Mouse (Mus musculus) embryonic facial prominence, embryonic 14.5 days (tissue): ENCODE measurements around the gene Rufy1. TPM values are rescaled to one million over a fixed set of nuclear protein-coding genes. Genes with fewer than 3 reads are reported as not detected.
"Not testable (repeated sequence)": the region's sequence is repeated elsewhere in the genome, so short reads cannot be mapped to it uniquely, and the experiment has no call there.

Experiments
- ATAC-seq: fragments of 200-750 bp; cut with Nextera tagmentation; 2 replicates; pipeline ENCODE4 v1.8.0; 2017; ENCODE audit warnings: low read depth, moderate number of reproducible peaks, moderate TSS enrichment
- DNase-seq: peaks from one replicate; pipeline ENCODE4 v3.0.0-alpha.2; 2015; ENCODE audit warnings: low spot score
- H3K27ac ChIP-seq: fragments of 300-500 bp; sonication (generic); replicated peaks from 2 replicates; pipeline ENCODE4 v1.5.1; 2014; ENCODE audit warnings: low read depth, mild to moderate bottlenecking, low read length, moderate library complexity
- H3K27me3 ChIP-seq: fragments of 300-500 bp; sonication (generic); replicated peaks from 2 replicates; pipeline ENCODE4 v1.6.1; 2014; ENCODE audit warnings: low read length; ENCODE audit not compliant: control insufficient read depth, insufficient read depth
- H3K36me3 ChIP-seq: fragments of 300-500 bp; sonication (generic); 2 replicates; pipeline ENCODE4 v1.6.1; 2014; ENCODE audit warnings: low read length, mixed read lengths; ENCODE audit not compliant: control insufficient read depth, insufficient read depth
- H3K4me1 ChIP-seq: fragments of 300-500 bp; sonication (generic); 2 replicates; pipeline ENCODE4 v1.6.1; 2014; ENCODE audit warnings: antibody characterized with exemption, low read length; ENCODE audit not compliant: control insufficient read depth, insufficient read depth
- H3K4me2 ChIP-seq: fragments of 300-500 bp; sonication (generic); 2 replicates; pipeline ENCODE4 v1.6.1; 2014; ENCODE audit warnings: low read depth, mild to moderate bottlenecking, low read length, moderate library complexity, mixed read lengths
- H3K4me3 ChIP-seq: fragments of 300-500 bp; sonication (generic); 2 replicates; pipeline ENCODE4 v1.5.1; 2014; ENCODE audit warnings: low read depth, mild to moderate bottlenecking, low read length
- H3K9ac ChIP-seq: fragments of 300-500 bp; sonication (generic); 2 replicates; pipeline ENCODE4 v1.6.1; 2014; ENCODE audit warnings: low read depth, mild to moderate bottlenecking, low read length, moderate library complexity, mixed read lengths
- H3K9me3 ChIP-seq: fragments of 300-500 bp; sonication (generic); 2 replicates; pipeline ENCODE4 v1.6.1; 2016; ENCODE audit warnings: low read length; ENCODE audit not compliant: control insufficient read depth
- WGBS: fragments of 180-500 bp; shearing (Covaris S2); extraction: QIAGEN DNeasy Blood & Tissue Kit; methylation state at CpG from one replicate; pipeline ENCODE4 v1.1.7; 2014; 5-methylcytosine and 5-hydroxymethylcytosine counted together
- polyA plus RNA-seq: library from polyadenylated mRNA; unstranded; fragments of >200 nt; fragmentation: Nextera tagmentation; extraction: Ambion mirVana; gene quantifications from 2 replicates; pipeline ENCODE4 v1.2.1, GENCODE M21; 2014

The Rufy1 gene
- polyA plus RNA-seq, 1 experiment from 2014 or later: 23.1 TPM

DNA sequence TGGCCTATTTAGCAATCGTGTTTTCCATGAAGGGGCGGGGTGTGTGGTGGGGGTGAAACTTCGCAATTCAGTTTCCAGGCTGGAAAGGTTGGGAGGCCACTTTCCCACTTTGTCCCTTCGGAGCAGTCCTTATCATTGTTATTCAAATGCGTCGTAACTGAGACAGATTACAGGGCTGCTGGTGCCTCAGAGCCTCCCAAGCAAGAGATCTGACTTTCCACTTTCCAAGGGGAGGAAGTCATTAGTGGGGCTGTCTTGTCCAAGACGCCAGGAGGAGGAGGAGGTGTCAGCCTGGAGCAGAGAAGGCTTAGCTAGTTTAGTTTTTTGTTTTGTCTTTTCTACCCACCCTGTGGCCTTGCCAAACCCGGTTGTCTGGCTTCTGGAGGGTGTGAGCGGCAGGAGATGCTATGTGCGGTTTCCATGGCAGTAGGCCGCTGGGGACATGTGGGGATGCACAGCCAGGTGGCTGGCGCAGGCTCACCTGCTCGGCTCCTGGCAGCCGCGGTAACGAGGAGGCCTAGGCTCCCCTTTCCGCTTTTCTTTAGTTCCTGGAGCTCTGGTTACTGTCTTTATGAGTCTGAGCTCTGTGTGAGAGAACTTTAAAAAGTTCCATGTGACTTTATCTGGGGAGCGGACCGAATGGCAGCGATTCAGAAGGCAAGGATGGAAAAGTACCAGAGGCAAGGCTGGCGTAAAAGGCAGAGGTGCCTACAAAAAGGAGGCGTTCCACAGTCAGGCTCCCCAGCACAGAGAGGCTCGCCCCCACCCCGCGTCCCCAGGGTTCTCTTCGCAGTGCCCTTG, 26.4 kb upstream of the Rufy1 start:
- DNase-seq (peak; percentile 85), ATAC-seq (peak; percentile 92)
- Histone ChIP-seq H3K4me2 (peak overlapping the region; percentile 43), H3K36me3 (no peaks in the 10 kb centered on the region), H3K9me3 (no peaks in the 10 kb centered on the region), H3K4me3 (peak overlapping the region; percentile 11; the same call in 1 of the 2 replicates), H3K4me1 (peaks cover 20% of the 10 kb centered on the region), H3K27me3 (no peaks in the 10 kb centered on the region), H3K27ac (peak overlapping the region; percentile 77), H3K9ac (peak overlapping the region; percentile 14; the same call in 1 of the 2 replicates)
- WGBS: 5% methylated on average over 26 of the region's 26 CpGs

DNA sequence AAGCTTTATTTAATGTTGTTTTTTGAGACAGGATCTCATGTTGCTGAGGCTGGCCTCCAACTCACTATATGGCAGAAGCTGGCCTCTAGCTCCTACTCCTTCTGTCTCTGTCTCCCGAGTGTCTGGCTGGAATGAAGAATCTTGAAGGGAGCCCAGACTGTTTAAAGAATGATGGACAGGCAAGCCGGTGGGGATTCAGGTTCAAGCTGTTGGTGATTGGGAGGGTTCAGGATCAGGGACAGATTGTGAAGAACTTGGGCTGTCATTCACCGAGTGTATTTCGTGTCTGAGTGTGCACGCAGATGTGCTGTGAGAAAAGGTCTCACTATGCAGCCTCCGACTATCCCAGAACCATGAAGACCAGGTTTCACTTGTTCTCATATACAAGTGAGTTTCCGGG, 25.5 kb upstream of the Rufy1 start:
- WGBS: 58% methylated on average over 7 of the region's 7 CpGs
- Histone ChIP-seq H3K27ac (peak overlapping the region; percentile 77; the same call in 1 of the 2 replicates), H3K9ac (0 out of 2 replicates have a peak overlapping the region, but pooled peaks have one; percentile 14), H3K4me3 (no peak overlapping the region), H3K9me3 (no peaks in the 10 kb centered on the region), H3K36me3 (no peaks in the 10 kb centered on the region), H3K4me2 (no peak overlapping the region), H3K4me1 (peaks cover 20% of the 10 kb centered on the region), H3K27me3 (no peaks in the 10 kb centered on the region)
- DNase-seq: no peak
- no peak for ATAC-seq

DNA sequence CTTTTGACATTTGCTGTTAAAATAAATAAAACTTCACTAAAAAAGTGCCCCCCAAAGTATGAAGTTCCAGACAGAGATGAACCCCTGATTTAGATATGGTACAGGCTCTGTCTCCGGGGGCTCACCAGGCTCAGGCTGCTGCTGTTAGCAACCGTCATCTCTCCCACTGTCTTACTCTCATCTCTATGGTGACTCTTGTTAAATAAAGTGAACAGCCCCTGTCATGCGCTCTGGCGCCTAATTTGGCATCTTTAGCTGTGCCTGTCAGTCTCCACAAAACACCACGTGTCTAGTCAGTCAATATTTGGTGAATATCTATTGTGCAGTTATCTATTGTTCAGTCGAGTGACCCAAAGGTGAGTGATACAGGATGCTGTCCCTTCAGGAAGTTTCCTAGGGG, 24.0 kb upstream of the Rufy1 start:
- no peak for ATAC-seq
- 65% methylated on average over 6 of the region's 6 CpGs for WGBS
- H3K9ac ChIP-seq: no peak overlapping the region

DNA sequence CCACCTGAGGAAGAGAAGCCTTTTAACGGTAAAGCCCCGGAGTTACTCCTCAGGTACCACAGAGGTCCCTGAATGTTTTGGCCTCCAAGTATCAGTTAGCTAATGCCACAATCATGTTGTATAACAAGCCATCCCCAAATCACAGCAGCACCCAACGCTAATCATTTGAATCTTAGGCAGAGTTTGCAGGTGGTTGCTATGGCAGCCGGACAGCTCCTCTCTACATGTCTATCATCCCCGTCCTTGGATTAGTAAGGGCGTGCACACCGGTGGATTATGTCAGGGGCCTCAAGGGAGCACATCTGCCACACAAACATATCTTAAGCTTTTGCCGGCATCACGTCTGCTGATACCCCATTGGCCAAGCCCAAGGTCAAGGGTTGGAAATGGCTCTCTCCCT, 19.3 kb upstream of the Rufy1 start:
- no peak overlapping the region for H3K9ac ChIP-seq
- no peak overlapping the region for H3K27ac ChIP-seq
- peaks cover 7% of the 10 kb centered on the region; the same call in 1 of the 2 replicates for H3K4me1 ChIP-seq
- ATAC-seq (no peak), DNase-seq (no peak)
- no peaks in the 10 kb centered on the region for H3K9me3 ChIP-seq
- no peak overlapping the region for H3K4me2 ChIP-seq
- 71% methylated on average over 9 of the region's 9 CpGs for WGBS
- no peak overlapping the region for H3K4me3 ChIP-seq
- H3K36me3 ChIP-seq: no peaks in the 10 kb centered on the region
- no peaks in the 10 kb centered on the region for H3K27me3 ChIP-seq

More for the DNA sequence above, 24.0 kb upstream of the Rufy1 start:
- H3K4me1 ChIP-seq: peaks cover 20% of the 10 kb centered on the region
- no peaks in the 10 kb centered on the region for H3K27me3 ChIP-seq
- no peak overlapping the region for H3K4me3 ChIP-seq
- no peaks in the 10 kb centered on the region for H3K36me3 ChIP-seq
- DNase-seq: no peak
- no peak overlapping the region for H3K27ac ChIP-seq
- H3K9me3 ChIP-seq: no peaks in the 10 kb centered on the region
- H3K4me2 ChIP-seq: no peak overlapping the region

DNA sequence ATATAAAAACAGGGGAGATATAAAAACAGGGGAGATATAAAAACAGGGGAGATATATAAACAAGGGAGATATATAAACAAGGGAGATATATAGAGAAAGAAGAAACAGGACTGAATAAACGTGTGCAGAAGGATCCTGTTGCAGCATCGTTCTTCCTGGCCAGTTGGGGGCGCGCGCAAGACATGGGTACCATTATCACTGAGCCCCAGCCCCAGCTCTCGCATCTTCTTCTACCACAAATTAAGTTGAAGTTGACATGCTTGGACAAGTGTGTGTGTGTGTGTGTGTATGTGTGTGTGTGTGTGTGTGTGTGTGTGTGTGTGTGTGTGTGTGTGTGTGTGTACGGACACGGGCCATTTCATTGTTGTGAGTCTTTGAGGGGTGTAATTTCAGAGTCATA, 17.2 kb upstream of the Rufy1 start:
- not testable (repeated sequence) for H3K4me2 ChIP-seq, H3K9ac ChIP-seq, H3K4me1 ChIP-seq, H3K9me3 ChIP-seq, DNase-seq, H3K36me3 ChIP-seq, H3K4me3 ChIP-seq, H3K27ac ChIP-seq, ATAC-seq, H3K27me3 ChIP-seq
- WGBS: 42% methylated on average over 6 of the region's 8 CpGs

DNA sequence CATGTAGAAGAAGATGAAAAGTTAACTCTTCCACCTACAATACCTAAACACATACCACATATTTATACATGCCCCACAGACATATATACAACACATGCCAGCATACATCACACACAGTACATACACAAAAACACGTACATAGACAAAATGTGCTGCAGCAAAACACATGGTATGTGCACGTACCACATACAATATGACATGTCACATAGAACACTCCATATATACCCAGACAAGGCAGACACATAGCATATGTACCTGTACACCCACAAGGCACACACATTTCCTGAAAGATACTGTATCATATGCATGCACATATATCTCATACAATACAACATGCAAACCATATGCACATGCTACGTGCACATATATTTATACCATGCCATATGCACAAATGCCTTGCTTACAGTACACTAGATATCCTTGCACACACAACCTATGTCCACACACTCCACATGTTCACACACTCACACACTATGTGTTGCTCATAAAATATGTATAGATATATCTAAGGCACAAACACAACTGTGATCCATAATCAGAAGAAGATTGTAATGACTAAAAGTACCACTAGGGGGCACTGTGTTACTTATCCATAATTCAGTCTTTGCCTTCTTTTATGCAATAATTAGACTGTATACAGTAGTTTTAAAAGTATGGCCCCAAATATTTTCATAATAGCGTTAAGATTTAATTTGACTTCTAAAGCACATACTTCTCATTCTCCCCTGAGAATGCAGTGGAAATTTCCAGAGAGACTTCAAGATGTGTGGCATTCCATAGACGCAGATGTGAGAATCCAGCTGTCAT, 12.5 kb upstream of the Rufy1 start:
- peak; percentile 63 for DNase-seq

GRCm38 (mm10) chr11:50441637-50442036, 10.7 kb upstream of the Rufy1 start:
- ATAC-seq (no peak; the same call in 1 of the 2 replicates), DNase-seq (peak; percentile 69)
- 46% methylated on average over 9 of the region's 9 CpGs for WGBS
- Histone ChIP-seq H3K36me3 (no peaks in the 10 kb centered on the region), H3K4me2 (no peak overlapping the region), H3K9ac (no peak overlapping the region), H3K9me3 (no peaks in the 10 kb centered on the region), H3K27me3 (no peaks in the 10 kb centered on the region), H3K4me3 (no peak overlapping the region), H3K4me1 (no peaks in the 10 kb centered on the region), H3K27ac (no peak overlapping the region)

More for the DNA sequence above, 12.5 kb upstream of the Rufy1 start:
- Histone ChIP-seq H3K4me2 (no peak overlapping the region), H3K27ac (no peak overlapping the region), H3K9me3 (no peaks in the 10 kb centered on the region), H3K4me1 (no peaks in the 10 kb centered on the region), H3K27me3 (no peaks in the 10 kb centered on the region), H3K36me3 (no peaks in the 10 kb centered on the region), H3K9ac (no peak overlapping the region), H3K4me3 (no peak overlapping the region)
- no peak for ATAC-seq
- WGBS: 63% methylated on average over 5 of the region's 5 CpGs

DNA sequence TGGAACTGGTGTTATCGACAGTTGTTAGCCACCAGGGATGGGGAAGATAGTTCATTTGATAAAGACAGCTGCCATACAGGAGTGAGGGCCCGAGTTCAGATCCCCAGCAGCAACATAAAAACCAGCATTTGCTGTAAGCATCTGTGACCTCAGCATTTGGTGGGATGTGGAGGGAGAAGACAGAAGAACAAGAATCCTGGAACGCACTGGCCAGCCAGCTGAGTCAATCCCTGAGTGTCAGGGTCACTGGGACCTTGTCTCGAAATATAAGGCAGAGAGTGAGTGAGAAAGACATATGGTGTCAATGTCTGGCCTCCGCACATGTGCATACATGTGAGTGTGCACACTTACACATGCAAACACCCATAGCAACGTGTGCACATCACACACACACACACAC, 9.8 kb upstream of the Rufy1 start:
- DNase-seq: no peak
- Histone ChIP-seq H3K4me1 (no peaks in the 10 kb centered on the region), H3K36me3 (no peaks in the 10 kb centered on the region), H3K4me3 (no peak overlapping the region), H3K9me3 (no peaks in the 10 kb centered on the region), H3K9ac (no peak overlapping the region), H3K27ac (no peak overlapping the region), H3K27me3 (no peaks in the 10 kb centered on the region), H3K4me2 (no peak overlapping the region)
- ATAC-seq: no peak
- WGBS: 75% methylated on average over 6 of the region's 6 CpGs
